Mouse (Mus musculus) embryonic facial prominence, embryonic 10.5 days (tissue): ENCODE measurements around the gene Gm8369. TPM values are rescaled to one million over a fixed set of nuclear protein-coding genes. Genes with fewer than 3 reads are reported as not detected.
"Not testable (repeated sequence)": the region's sequence is repeated elsewhere in the genome, so short reads cannot be mapped to it uniquely, and the experiment has no call there.

Source experiments
- DNase-seq: peaks from one replicate; pipeline ENCODE4 v3.0.0-alpha.2; 2017; ENCODE audit warnings: low spot score
- H3K27ac ChIP-seq: fragments of 300-500 bp; sonication (generic); replicated peaks from 2 replicates; pipeline ENCODE4 v1.5.1; 2016; ENCODE audit warnings: mild to moderate bottlenecking
- H3K27me3 ChIP-seq: fragments of 300-500 bp; sonication (generic); replicated peaks from 2 replicates; pipeline ENCODE4 v1.6.1; 2016; ENCODE audit warnings: low read depth, mild to moderate bottlenecking; ENCODE audit not compliant: poor library complexity, severe bottlenecking
- H3K36me3 ChIP-seq: fragments of 300-500 bp; sonication (generic); replicated peaks from 2 replicates; pipeline ENCODE4 v1.6.1; 2016; ENCODE audit warnings: mild to moderate bottlenecking, moderate library complexity
- H3K4me1 ChIP-seq: fragments of 300-500 bp; sonication (generic); 2 replicates; pipeline ENCODE4 v1.6.1; 2016
- H3K4me3 ChIP-seq: fragments of 300-500 bp; sonication (generic); 2 replicates; pipeline ENCODE4 v1.5.1; 2016; ENCODE audit warnings: mild to moderate bottlenecking, moderate library complexity
- H3K9me3 ChIP-seq: fragments of 300-500 bp; sonication (generic); 2 replicates; pipeline ENCODE4 v1.6.1; 2016; ENCODE audit warnings: mild to moderate bottlenecking
- WGBS: fragments of 180-500 bp; shearing (Covaris S2); methylation state at CpG from one replicate; pipeline ENCODE4 v1.1.7; 2016; 5-methylcytosine and 5-hydroxymethylcytosine counted together
- polyA plus RNA-seq: library from polyadenylated mRNA; unstranded; fragments of >200 nt; fragmentation: Nextera tagmentation; extraction: Ambion mirVana; gene quantifications from 2 replicates; pipeline ENCODE4 v1.2.1, GENCODE M21; 2016

The Gm8369 gene
- polyA plus RNA-seq, 1 experiment from 2014 or later, result not detected

DNA sequence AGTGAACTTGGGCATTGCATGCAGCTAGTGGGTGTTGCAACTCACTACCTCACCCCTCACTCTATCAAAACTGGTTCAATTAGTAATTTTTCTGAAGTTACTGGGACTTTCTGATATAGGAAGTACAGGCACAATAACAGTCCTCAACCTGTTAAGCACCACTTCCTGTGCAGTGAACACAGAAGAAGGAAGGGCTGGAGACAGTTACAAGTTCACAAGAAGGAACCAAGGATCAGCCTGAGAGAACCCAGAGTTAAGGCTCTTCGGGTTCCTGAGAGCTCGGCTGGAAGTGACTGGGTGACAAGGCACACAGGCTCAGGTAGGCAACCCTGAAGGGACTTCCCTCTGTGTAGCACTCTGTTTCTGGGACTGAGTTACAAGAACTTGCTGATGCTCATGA lies 32.6 kb downstream of the Gm8369 start:
- DNase-seq, result not testable (repeated sequence)

DNA sequence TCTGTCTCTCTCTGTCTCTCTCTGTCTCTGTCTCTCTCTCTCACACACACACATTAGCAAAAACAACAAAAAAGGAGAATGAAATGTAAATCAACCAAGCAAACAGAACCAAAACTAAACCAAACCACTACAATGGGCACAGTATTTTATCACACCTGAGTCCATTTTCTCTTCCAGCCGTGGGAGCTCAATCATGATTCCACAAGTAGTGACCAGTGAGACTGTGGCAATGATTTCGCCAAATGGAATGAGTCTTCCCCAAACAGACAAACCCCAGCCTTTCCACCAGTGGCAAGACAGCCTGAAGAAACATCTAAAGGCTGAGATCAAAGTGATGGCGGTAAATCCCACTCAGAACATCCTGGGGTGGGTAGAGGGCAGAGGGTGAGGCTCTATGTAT lies 34.4 kb downstream of the Gm8369 start:
- Histone ChIP-seq H3K27ac (no peak overlapping the region), H3K9me3 (no peaks in the 10 kb centered on the region), H3K36me3 (no peaks in the 10 kb centered on the region), H3K27me3 (no peaks in the 10 kb centered on the region), H3K4me1 (no peaks in the 10 kb centered on the region), H3K4me3 (no peak overlapping the region)
- WGBS, result 84% methylated on average over 3 of the region's 3 CpGs
- no peak for DNase-seq

More for the DNA sequence above, 32.6 kb downstream of the Gm8369 start:
- H3K9me3 ChIP-seq, H3K4me3 ChIP-seq, H3K27ac ChIP-seq, H3K27me3 ChIP-seq, H3K36me3 ChIP-seq, H3K4me1 ChIP-seq: not testable (repeated sequence)
- 92% methylated on average over 2 of the region's 2 CpGs for WGBS

DNA sequence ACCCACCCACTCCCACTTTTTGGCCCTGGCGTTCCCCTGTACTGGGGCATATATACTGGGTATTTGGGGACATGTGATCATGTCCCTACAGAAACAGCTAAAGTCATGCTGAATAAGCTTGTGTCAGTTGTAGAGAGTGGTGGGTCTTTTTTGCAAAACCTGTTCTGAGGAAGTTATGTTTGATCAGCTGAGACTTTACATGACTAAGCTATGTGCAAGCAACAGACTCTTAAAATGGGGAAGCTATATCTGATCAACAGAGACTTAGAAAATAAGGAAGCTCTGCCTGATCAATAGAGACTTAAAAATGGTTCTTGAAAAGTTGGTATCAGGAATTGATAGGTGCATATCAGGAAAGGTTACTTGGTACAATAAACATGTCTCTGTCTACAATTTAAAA lies 47.7 kb downstream of the Gm8369 start:
- no peak overlapping the region for H3K27ac ChIP-seq
- H3K27me3 ChIP-seq, result no peaks in the 10 kb centered on the region
- H3K9me3 ChIP-seq, result no peaks in the 10 kb centered on the region
- WGBS, result 90% methylated on average over 1 of the region's 1 CpGs
- no peak overlapping the region for H3K4me3 ChIP-seq
- no peaks in the 10 kb centered on the region for H3K36me3 ChIP-seq
- DNase-seq, result no peak
- peaks cover 5% of the 10 kb centered on the region for H3K4me1 ChIP-seq

DNA sequence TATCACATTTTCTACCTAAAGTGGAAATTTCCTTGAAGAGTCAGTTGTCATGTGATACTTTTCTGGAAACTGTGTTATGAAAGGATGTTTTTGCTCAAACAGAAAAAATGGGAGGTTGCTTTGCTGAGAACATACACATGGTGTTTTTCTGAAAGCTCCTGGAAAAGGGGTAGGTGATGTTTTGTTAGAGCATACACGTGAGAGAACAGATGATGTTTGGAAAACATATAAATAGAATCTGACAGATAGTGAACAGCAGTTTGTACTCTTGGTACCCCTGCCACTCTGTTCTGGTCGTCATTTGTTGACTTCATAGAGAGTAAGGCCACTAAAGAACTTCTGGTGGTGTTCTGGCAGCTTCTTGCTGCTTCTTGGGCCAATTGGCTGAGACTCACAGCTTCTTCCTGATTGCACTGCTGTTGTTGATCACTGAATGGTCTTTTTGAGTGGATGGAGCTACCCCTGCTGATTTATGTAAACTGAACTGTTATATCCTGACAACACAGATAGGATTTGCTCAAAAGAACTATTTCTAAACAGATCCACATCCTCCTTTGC lies 48.2 kb downstream of the Gm8369 start:
- H3K36me3 ChIP-seq, result no peaks in the 10 kb centered on the region
- no peaks in the 10 kb centered on the region for H3K9me3 ChIP-seq
- H3K4me3 ChIP-seq, result no peak overlapping the region
- no peak for DNase-seq
- H3K27me3 ChIP-seq, result no peaks in the 10 kb centered on the region
- 72% methylated on average over 2 of the region's 2 CpGs for WGBS
- peaks cover 5% of the 10 kb centered on the region for H3K4me1 ChIP-seq
- H3K27ac ChIP-seq, result no peak overlapping the region

DNA sequence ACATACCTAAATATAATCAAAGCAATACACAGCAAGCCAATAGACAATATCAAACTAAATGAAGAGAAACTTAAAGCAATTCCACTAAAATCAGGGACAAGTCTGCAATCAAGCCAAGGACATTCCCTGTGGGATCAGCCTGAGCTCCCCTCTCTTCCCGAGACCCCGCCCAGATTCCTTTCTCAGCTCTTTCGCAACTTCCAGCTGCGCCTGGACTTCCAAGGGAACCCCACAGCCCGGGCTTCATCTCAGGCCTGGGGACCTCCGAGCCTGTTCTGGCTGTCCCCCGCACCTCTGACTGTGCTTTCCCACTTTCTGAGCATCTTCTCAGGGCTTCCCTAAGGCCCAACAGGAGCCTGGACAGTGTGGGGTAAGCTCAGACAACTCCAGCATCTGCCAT lies 50.9 kb downstream of the Gm8369 start, which contains the start of gene Ms4a4d:
Gene Ms4a4d (plus strand): TSS at position 209 of the 400 bp plus-strand sequence.
- Histone ChIP-seq H3K9me3 (no peaks in the 10 kb centered on the region), H3K4me1 (peaks cover 5% of the 10 kb centered on the region), H3K27ac (no peak within 1 kb of the TSS), H3K36me3 (no peaks in the 10 kb centered on the region), H3K27me3 (no peaks in the 10 kb centered on the region), H3K4me3 (no peak within 1 kb of the TSS)
- DNase-seq, result peak; percentile 11
- WGBS, result 8% methylated on average over 7 of the region's 7 CpGs

DNA sequence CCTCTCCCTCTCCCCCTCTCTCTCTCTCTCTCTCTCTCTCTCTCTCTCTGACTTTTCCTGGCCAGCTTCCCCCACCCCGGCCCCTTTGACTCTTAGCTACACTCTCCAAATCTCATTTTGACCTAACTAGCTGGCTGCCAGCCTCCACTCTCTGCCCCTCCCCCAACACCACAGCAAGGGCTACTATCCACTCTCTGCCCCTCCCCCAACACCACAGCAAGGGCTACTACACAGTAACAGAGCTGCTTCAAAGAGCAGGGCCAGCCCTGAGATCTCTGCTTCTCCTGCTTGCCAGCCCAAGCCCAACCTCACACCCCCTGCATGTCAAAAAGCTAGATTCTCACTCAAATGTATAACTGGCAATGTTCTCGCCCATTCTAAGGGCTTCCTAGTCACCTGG lies 51.6 kb downstream of the Gm8369 start:
- no peaks in the 10 kb centered on the region for H3K9me3 ChIP-seq
- WGBS, result 28% methylated on average over 2 of the region's 2 CpGs
- H3K27ac ChIP-seq, result no peak overlapping the region
- no peak overlapping the region for H3K4me3 ChIP-seq
- DNase-seq, result peak; percentile 55
- H3K4me1 ChIP-seq, result peaks cover 5% of the 10 kb centered on the region
- H3K36me3 ChIP-seq, result no peaks in the 10 kb centered on the region
- H3K27me3 ChIP-seq, result no peaks in the 10 kb centered on the region

DNA sequence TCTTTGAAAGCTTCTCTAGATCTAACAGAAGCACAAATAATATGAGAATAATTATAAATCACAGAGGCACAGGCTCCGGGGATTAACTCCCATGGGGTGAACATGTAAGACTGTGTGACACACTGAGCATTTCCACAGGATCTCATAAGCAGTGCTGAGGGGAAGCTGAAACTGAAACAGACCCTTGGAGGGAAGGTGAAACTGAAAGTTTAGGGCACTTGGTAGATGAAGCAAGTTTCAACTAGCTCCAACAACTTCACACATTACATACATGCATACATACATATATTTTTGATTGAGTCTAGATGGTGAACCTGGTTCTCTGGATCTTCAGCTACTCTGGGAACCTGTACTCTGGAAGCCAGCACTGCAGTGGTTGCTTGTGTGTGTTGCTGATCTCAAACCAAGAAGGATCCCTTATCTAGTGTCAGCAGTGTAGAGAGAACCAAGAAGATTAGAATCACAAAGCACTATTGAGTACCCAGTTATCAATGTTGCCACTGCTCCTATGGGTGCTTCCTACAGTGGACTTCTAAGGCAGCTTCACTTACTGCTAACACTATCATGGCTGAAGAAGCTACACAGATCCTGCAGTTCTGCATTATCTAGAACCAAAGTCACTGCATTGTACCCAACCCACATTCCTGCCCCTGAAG lies 54.6 kb downstream of the Gm8369 start:
- not testable (repeated sequence) for H3K4me3 ChIP-seq, H3K27me3 ChIP-seq, H3K9me3 ChIP-seq, H3K4me1 ChIP-seq, DNase-seq, H3K36me3 ChIP-seq, H3K27ac ChIP-seq
- 88% methylated on average over 1 of the region's 1 CpGs for WGBS

DNA sequence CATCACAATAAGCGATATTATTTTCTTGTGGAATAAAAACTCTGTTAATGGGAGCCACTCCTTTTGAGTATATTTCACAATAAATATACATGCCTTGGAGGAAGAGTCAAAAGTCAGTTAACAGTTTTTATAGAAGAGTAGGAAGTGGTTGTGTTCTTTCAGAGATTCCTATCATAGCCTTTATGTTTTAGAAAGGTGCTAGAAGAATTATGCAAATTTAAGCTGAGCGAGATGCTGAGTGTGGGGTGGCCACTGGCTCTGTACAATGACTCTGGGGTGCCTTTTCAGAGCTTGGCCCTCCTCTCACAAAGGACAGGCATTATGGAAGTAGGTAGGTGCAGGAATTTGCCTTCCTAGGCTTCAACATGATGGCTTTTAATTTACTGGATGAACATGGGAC lies 58.6 kb downstream of the Gm8369 start:
- 90% methylated on average over 2 of the region's 2 CpGs for WGBS
- H3K4me1 ChIP-seq, DNase-seq, H3K4me3 ChIP-seq, H3K36me3 ChIP-seq, H3K9me3 ChIP-seq, H3K27me3 ChIP-seq, H3K27ac ChIP-seq: not testable (repeated sequence)

DNA sequence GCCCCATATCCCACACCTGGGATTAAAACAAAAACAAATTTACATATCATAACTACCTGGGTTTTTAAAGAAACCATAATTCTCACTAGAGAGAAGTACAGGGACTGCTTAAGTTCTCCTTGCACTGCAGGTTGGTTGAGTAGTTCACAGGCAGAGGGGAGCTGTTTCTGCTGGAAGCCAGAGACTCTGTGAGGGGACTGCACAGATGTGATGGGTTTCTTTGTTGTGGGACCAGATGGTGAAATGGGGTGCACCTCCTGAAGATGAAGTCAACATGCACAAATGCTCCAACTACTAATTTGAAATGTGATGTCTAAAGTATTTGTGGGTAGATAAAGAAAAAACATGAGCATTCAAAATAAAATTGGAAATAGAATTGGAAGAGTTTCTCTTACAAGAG lies 62.2 kb downstream of the Gm8369 start:
- Histone ChIP-seq H3K4me3 (no peak overlapping the region), H3K36me3 (no peaks in the 10 kb centered on the region), H3K27ac (no peak overlapping the region), H3K4me1 (no peaks in the 10 kb centered on the region), H3K9me3 (no peaks in the 10 kb centered on the region), H3K27me3 (no peaks in the 10 kb centered on the region)
- DNase-seq, result no peak

DNA sequence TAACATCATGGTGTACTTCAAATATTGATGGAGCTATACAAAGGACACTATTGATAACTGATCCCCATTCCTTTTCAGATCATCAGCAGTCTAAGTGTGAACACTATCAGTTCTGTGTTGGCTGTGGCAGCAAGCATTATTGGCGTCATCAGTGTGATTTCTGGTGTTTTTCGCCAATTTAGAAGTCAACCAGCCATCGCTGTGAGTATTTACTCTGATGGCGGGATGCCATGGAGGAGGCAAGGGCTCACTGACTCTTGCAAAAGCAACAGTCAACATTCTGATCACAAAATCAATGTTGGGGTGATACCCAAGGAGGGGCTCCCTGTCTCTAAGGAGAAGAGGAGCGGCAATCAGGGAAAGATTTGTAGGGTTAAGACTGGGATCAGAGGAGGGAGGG lies 69.0 kb downstream of the Gm8369 start:
- 89% methylated on average over 5 of the region's 5 CpGs for WGBS
- no peak for DNase-seq
- no peak overlapping the region for H3K4me3 ChIP-seq
- no peaks in the 10 kb centered on the region for H3K9me3 ChIP-seq
- H3K27me3 ChIP-seq, result no peaks in the 10 kb centered on the region
- no peak overlapping the region for H3K27ac ChIP-seq
- H3K4me1 ChIP-seq, result no peaks in the 10 kb centered on the region
- no peaks in the 10 kb centered on the region for H3K36me3 ChIP-seq

DNA sequence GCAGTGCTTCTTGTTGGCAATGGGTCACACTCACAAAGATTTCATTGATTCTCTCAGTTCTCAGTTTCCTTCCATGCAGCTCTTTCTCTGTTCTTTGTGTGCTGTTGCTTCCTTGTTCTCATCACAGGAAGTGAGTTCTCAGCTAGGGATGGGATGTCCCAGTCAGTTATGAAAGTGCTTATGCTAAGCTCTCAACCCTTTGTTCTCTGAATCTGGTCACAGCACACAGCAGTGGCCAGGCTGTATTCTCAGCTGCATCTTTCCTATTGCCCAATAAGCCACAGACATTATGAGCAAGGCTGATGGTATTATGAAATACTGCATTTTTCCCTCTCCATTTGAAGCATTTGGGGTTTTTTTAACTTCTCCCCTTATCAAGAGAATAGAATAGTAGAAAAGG lies 73.8 kb downstream of the Gm8369 start:
- H3K27me3 ChIP-seq, H3K27ac ChIP-seq, DNase-seq, H3K4me3 ChIP-seq, H3K4me1 ChIP-seq, H3K36me3 ChIP-seq, H3K9me3 ChIP-seq: not testable (repeated sequence)
